8 mouse cellular contexts compared by ENCODE assay signal in genomic region chr19:5988815-5989452, GRCm38 (mm10). TPM values are rescaled to one million over a fixed set of nuclear protein-coding genes. Genes with fewer than 3 reads are reported as not detected.
DNase-seq lines count a peak whose midpoint lies in the region; ATAC-seq and TF ChIP-seq lines count a peak whose summit lies in the region.

No protein-coding gene starts in this region.

- no peaks in the 10 kb centered on the region for H3K9me3 ChIP-seq in MEL (replicated peaks; ENCODE audit: insufficient read depth, low read length)
- no peaks in the 10 kb centered on the region for H3K9me3 ChIP-seq in intestine, embryonic 15.5 days

- no peak overlapping the region for H3K9ac ChIP-seq in MEL (ENCODE audit: control insufficient read depth, low read depth, low read length, poor library complexity, severe bottlenecking)
- 0 out of 2 replicates have a peak overlapping the region, but pooled peaks have one; percentile 34 for H3K9ac ChIP-seq in intestine, embryonic 15.5 days

- peak overlapping the region; percentile 21; the same call in 1 of the 2 replicates for H3K27ac ChIP-seq in MEL (ENCODE audit: control insufficient read depth, low read depth, low read length)
- peak overlapping the region; percentile 54; the same call in 1 of the 2 replicates for H3K27ac ChIP-seq in intestine, embryonic 15.5 days

- H3K4me2 ChIP-seq in intestine, embryonic 15.5 days (replicated peaks) = peak overlapping the region; percentile 46

- TF ChIP-seq RAD21 in MEL (IDR thresholded peaks at IDR 0.05; ENCODE audit: low read depth, low read length) = no peak

- WGBS in intestine, embryonic 15.5 days = 6% methylated on average over 13 of the region's 13 CpGs

- H3K27me3 ChIP-seq in MEL (ENCODE audit: control insufficient read depth in 1 of 2, insufficient read depth in 2 of 2, low read length in 2 of 2) = no peaks in the 10 kb centered on the region
- H3K27me3 ChIP-seq in intestine, embryonic 15.5 days (replicated peaks) = no peaks in the 10 kb centered on the region

- intact Hi-C loops in left cerebral cortex, postnatal 25 days (cut with DNase I) = no loop called here

- peaks cover 0 to 8% of the 10 kb centered on the region in 2 experiments; a peak in 3 of 4 replicates for H3K36me3 ChIP-seq in MEL (ENCODE audit: control insufficient read depth in 1 of 2, insufficient read depth in 2 of 2, low read length in 2 of 2)
- H3K36me3 ChIP-seq in intestine, embryonic 15.5 days = no peaks in the 10 kb centered on the region

- no peak for TF ChIP-seq POLR2A in MEL (IDR thresholded peaks at IDR 0.05; ENCODE audit: control insufficient read depth in 1 of 2, insufficient read depth in 1 of 2, low read depth in 1 of 2, low read length in 2 of 2, poor library complexity in 1 of 2)

- peaks cover 3 to 15% of the 10 kb centered on the region in 2 experiments for H3K4me1 ChIP-seq in MEL (ENCODE audit: control insufficient read depth in 1 of 2, insufficient read depth in 2 of 2, low read length in 2 of 2)
- peaks cover 23% of the 10 kb centered on the region for H3K4me1 ChIP-seq in intestine, embryonic 15.5 days (replicated peaks)

- H3K4me3 ChIP-seq in MEL (ENCODE audit: control insufficient read depth in 1 of 2, insufficient read depth in 1 of 2, low read depth in 2 of 2, low read length in 2 of 2) = no peak overlapping the region
- 0 out of 2 replicates have a peak overlapping the region, but pooled peaks have one; percentile 0 for H3K4me3 ChIP-seq in intestine, embryonic 15.5 days (replicated peaks)

- no peak for TF ChIP-seq EP300 in MEL (IDR thresholded peaks at IDR 0.05; ENCODE audit: low read depth in 1 of 2, low read length in 2 of 2)

- no peak for DNase-seq in MEL (ENCODE audit: low read depth, low spot score)
- DNase-seq in adrenal gland, postnatal 4 days (ENCODE audit: low spot score in 2 of 2) = peak; percentile 44 to 65
- peak; percentile 55 for DNase-seq in gastrocnemius, postnatal 10 days
- peak; percentile 24 to 38 for DNase-seq in left cerebral cortex, postnatal 25 days (ENCODE audit: low spot score in 2 of 2)
- DNase-seq in right cerebral cortex, postnatal 10 days (ENCODE audit: low spot score in 2 of 2) = peak; percentile 62 to 77
- peak; percentile 85 to 90 for DNase-seq in urinary bladder, postnatal 36 days (ENCODE audit: low spot score in 2 of 2)

- no peaks in the 10 kb centered on the region for H3K79me2 ChIP-seq in MEL (ENCODE audit: control insufficient read depth, insufficient read depth, low read length, poor library complexity)

- TF ChIP-seq CTCF in MEL (IDR thresholded peaks at IDR 0.05 in 2 of 3, conservative IDR thresholded peaks at IDR 0.05 in 1 of 3; ENCODE audit: control insufficient read depth in 1 of 3, insufficient read depth in 1 of 3, low read depth in 2 of 3, low read length in 3 of 3, poor library complexity in 1 of 3, severe bottlenecking in 1 of 3) = no peak

- peak; percentile 77 for ATAC-seq in intestine, embryonic 15.5 days
- ATAC-seq in megakaryocyte progenitor cell, adult 5-6 weeks (replicated peaks; ENCODE audit: poor library complexity) = peak; percentile 77

TF ChIP-seq in MEL, 35 proteins besides CTCF, POLR2A, EP300 and RAD21:
- TF ChIP-seq POLR2AphosphoS2 (IDR thresholded peaks at IDR 0.05; ENCODE audit: low read length) = no peak
- TF ChIP-seq ZNF384 (IDR thresholded peaks at IDR 0.05; ENCODE audit: low read depth, low read length) = no peak
- no peak for TF ChIP-seq ZC3H11A (IDR thresholded peaks at IDR 0.05; ENCODE audit: low read depth, low read length)
- TF ChIP-seq ZKSCAN1 (IDR thresholded peaks at IDR 0.05; ENCODE audit: low read depth, low read length) = no peak
- no peak for TF ChIP-seq MEF2A (IDR thresholded peaks at IDR 0.05; ENCODE audit: extremely low read depth, insufficient replicate concordance, low read depth, low read length, poor library complexity, severe bottlenecking)
TF ChIP-seq in MEL: peak in this region for 0.

RNA-seq across cellular contexts. Expression of gene Slc22a20, which starts 3.0 kb away (rescaled TPM):
- total RNA-seq in MEL (2012; rRNA removed) = not detected in 2 replicates
- not detected for polyA plus RNA-seq in MEL (2012; ENCODE audit: insufficient read depth in 1 of 2, insufficient read length in 2 of 2, low read depth in 1 of 2, low replicate concordance in 2 of 2, missing spikeins in 1 of 2)
- total RNA-seq in adrenal gland, postnatal 4 days (2021) = not detected
- total RNA-seq in gastrocnemius, postnatal 10 days (2021) = not detected
- polyA plus RNA-seq in intestine, embryonic 15.5 days (2015; fragmentation: Nextera tagmentation; extraction: Ambion mirVana) = not detected in 2 replicates
- total RNA-seq in left cerebral cortex, postnatal 25 days (2021) = not detected
- total RNA-seq in megakaryocyte progenitor cell, adult 5-6 weeks (2015) = not detected in 2 replicates
- 0.44 TPM in 1 of 2 replicates, not detected in the other for total RNA-seq in megakaryocyte progenitor cell, adult 5-6 weeks (2017)

RNA-seq across cellular contexts. Expression of gene Pola2, which starts 24.9 kb away (rescaled TPM):
- total RNA-seq in MEL (2012; rRNA removed) = 75.3 and 77.3 TPM in 2 replicates
- 100 to 1,000 TPM in 1 of 2 experiments, 10 to 100 TPM in 1; 99.4 to 126 TPM for polyA plus RNA-seq in MEL (2012; ENCODE audit: insufficient read depth in 1 of 2, insufficient read length in 2 of 2, low read depth in 1 of 2, low replicate concordance in 2 of 2, missing spikeins in 1 of 2)
- 10 to 100 TPM; 35.0 to 37.9 TPM for total RNA-seq in adrenal gland, postnatal 4 days (2021)
- 10 to 100 TPM; 13.7 to 18.7 TPM for total RNA-seq in gastrocnemius, postnatal 10 days (2021)
- polyA plus RNA-seq in intestine, embryonic 15.5 days (2015; fragmentation: Nextera tagmentation; extraction: Ambion mirVana) = 64.0 and 65.8 TPM in 2 replicates
- total RNA-seq in left cerebral cortex, postnatal 25 days (2021) = 1 to 10 TPM; 3.8 to 5.6 TPM
- 60.9 and 76.7 TPM in 2 replicates for total RNA-seq in megakaryocyte progenitor cell, adult 5-6 weeks (2015)
- total RNA-seq in megakaryocyte progenitor cell, adult 5-6 weeks (2017) = 57.4 and 61.3 TPM in 2 replicates

RNA-seq across cellular contexts. Expression of gene Capn1, which starts 26.8 kb away (rescaled TPM):
- total RNA-seq in MEL (2012; rRNA removed) = 42.5 and 43.4 TPM in 2 replicates
- polyA plus RNA-seq in MEL (2012; ENCODE audit: insufficient read depth in 1 of 2, insufficient read length in 2 of 2, low read depth in 1 of 2, low replicate concordance in 2 of 2, missing spikeins in 1 of 2) = 10 to 100 TPM in 1 of 2 experiments, not detected in 1; 75.2 TPM
- 10 to 100 TPM; 28.5 to 43.9 TPM for total RNA-seq in adrenal gland, postnatal 4 days (2021)
- 10 to 100 TPM; 78.1 to 83.8 TPM for total RNA-seq in gastrocnemius, postnatal 10 days (2021)
- polyA plus RNA-seq in intestine, embryonic 15.5 days (2015; fragmentation: Nextera tagmentation; extraction: Ambion mirVana) = 10.3 and 10.4 TPM in 2 replicates
- total RNA-seq in left cerebral cortex, postnatal 25 days (2021) = 10 to 100 TPM; 17.5 to 18.5 TPM
- total RNA-seq in megakaryocyte progenitor cell, adult 5-6 weeks (2015) = 18.6 and 20.0 TPM in 2 replicates
- 36.8 and 38.4 TPM in 2 replicates for total RNA-seq in megakaryocyte progenitor cell, adult 5-6 weeks (2017)

RNA-seq across cellular contexts. Expression of gene Syvn1, which starts 57.4 kb away (rescaled TPM):
- 12.5 and 14.3 TPM in 2 replicates for total RNA-seq in MEL (2012; rRNA removed)
- 10 to 100 TPM in 1 of 2 experiments, not detected in 1; 55.0 TPM for polyA plus RNA-seq in MEL (2012; ENCODE audit: insufficient read depth in 1 of 2, insufficient read length in 2 of 2, low read depth in 1 of 2, low replicate concordance in 2 of 2, missing spikeins in 1 of 2)
- 10 to 100 TPM; 45.8 to 48.1 TPM for total RNA-seq in adrenal gland, postnatal 4 days (2021)
- 10 to 100 TPM; 18.4 to 22.1 TPM for total RNA-seq in gastrocnemius, postnatal 10 days (2021)
- polyA plus RNA-seq in intestine, embryonic 15.5 days (2015; fragmentation: Nextera tagmentation; extraction: Ambion mirVana) = 24.2 and 27.4 TPM in 2 replicates
- total RNA-seq in left cerebral cortex, postnatal 25 days (2021) = 10 to 100 TPM; 45.4 to 49.5 TPM
- total RNA-seq in megakaryocyte progenitor cell, adult 5-6 weeks (2015) = 23.1 and 25.2 TPM in 2 replicates
- total RNA-seq in megakaryocyte progenitor cell, adult 5-6 weeks (2017) = 10.1 and 11.2 TPM in 2 replicates
